Mouse (Mus musculus) CH12.LX (cell line): ENCODE results near the gene Rnd1. TPM values are rescaled to one million over a fixed set of nuclear protein-coding genes. Genes with fewer than 3 reads are reported as not detected.

Experiments
- DNase-seq: peaks from one replicate; pipeline ENCODE4 v3.0.0-alpha.2; 2013; ENCODE audit errors: extremely low read depth
- H3K27ac ChIP-seq: 2 replicates; pipeline ENCODE4 v1.5.1; 2012; ENCODE audit warnings: low read depth, mild to moderate bottlenecking, control low read depth, moderate library complexity; ENCODE audit not compliant: insufficient read depth
- H3K27me3 ChIP-seq: replicated peaks from 2 replicates; pipeline ENCODE3; 2012; ENCODE audit warnings: inconsistent platforms
- H3K36me3 ChIP-seq, 2 experiments: replicated peaks in 1 of 2; 2 replicates each; pipeline versions ENCODE3 to v1.6.1; 2012; ENCODE audit warnings: inconsistent platforms in 1 of 2, low read length in 1 of 2, mild to moderate bottlenecking in 1 of 2, mixed read lengths in 1 of 2, moderate library complexity in 1 of 2; ENCODE audit not compliant: control insufficient read depth in 1 of 2, insufficient read depth in 1 of 2
- H3K4me1 ChIP-seq, 2 experiments: 2 replicates each; pipeline ENCODE4 v1.6.1; 2012; ENCODE audit warnings: inconsistent platforms in 1 of 2, moderate library complexity in 1 of 2; ENCODE audit not compliant: insufficient read depth in 2 of 2, control insufficient read depth in 1 of 2
- H3K4me2 ChIP-seq: 2 replicates; pipeline ENCODE4 v1.6.1; 2012; ENCODE audit warnings: low read depth, mild to moderate bottlenecking, control low read depth; ENCODE audit not compliant: poor library complexity, insufficient read depth, severe bottlenecking
- H3K4me3 ChIP-seq, 3 experiments: fragments of 150-350 bp in 1 of 3; sonication (generic) in 1 of 3; replicated peaks in 1 of 3; 2 replicates each; pipeline versions ENCODE3 to v1.5.1; 2011 to 2012; ENCODE audit warnings: low read depth in 2 of 3, low read length in 2 of 3, mild to moderate bottlenecking in 2 of 3, moderate library complexity in 2 of 3, control low read depth in 1 of 3, improper control_type of control experiment in 1 of 3, inconsistent platforms in 1 of 3, mixed read lengths in 1 of 3; ENCODE audit not compliant: poor library complexity in 1 of 3
- H3K79me2 ChIP-seq: replicated peaks from 2 replicates; pipeline ENCODE4 v1.6.1; 2012; ENCODE audit warnings: mild to moderate bottlenecking, moderate library complexity; ENCODE audit not compliant: control insufficient read depth, poor library complexity, insufficient read depth, severe bottlenecking; ENCODE audit errors: extremely low read depth
- H3K9ac ChIP-seq: 2 replicates; pipeline ENCODE4 v1.6.1; 2012; ENCODE audit warnings: low read depth, mild to moderate bottlenecking, control low read depth, moderate library complexity; ENCODE audit not compliant: insufficient read depth
- H3K9me3 ChIP-seq: replicated peaks from 2 replicates; pipeline ENCODE3; 2012; ENCODE audit warnings: low read length, inconsistent platforms, mixed read lengths
- BHLHE40 ChIP-seq: IDR thresholded peaks from 2 replicates; pipeline ENCODE4 v1.6.1; 2011; ENCODE audit warnings: mild to moderate bottlenecking, low read depth, low read length, improper control_type of control experiment
- CHD1 ChIP-seq: IDR thresholded peaks from 2 replicates; pipeline ENCODE4 v1.6.1; 2012; ENCODE audit warnings: low read depth, low read length, improper control_type of control experiment, inconsistent platforms
- CHD2 ChIP-seq: IDR thresholded peaks from 2 replicates; pipeline ENCODE4 v1.6.1; 2011; ENCODE audit warnings: low read length, improper control_type of control experiment
- CTCF ChIP-seq, 2 experiments: IDR thresholded peaks in 1 of 2; conservative IDR thresholded peaks in 1 of 2; 2 replicates each; pipeline ENCODE4 v1.5.1; 2011 to 2012; ENCODE audit warnings: low read depth in 2 of 2, low read length in 2 of 2, improper control_type of control experiment in 1 of 2, inconsistent platforms in 1 of 2, mild to moderate bottlenecking in 1 of 2, moderate library complexity in 1 of 2
- E2F4 ChIP-seq: IDR thresholded peaks from 2 replicates; pipeline ENCODE4 v1.6.1; 2011; ENCODE audit warnings: low read depth, low read length, improper control_type of control experiment; ENCODE audit not compliant: insufficient replicate concordance
- ELF1 ChIP-seq: IDR thresholded peaks from 2 replicates; pipeline ENCODE4 v1.6.1; 2014; ENCODE audit warnings: low read depth, mild to moderate bottlenecking, inconsistent platforms, low read length, improper control_type of control experiment
- GABPA ChIP-seq: IDR thresholded peaks from 2 replicates; pipeline ENCODE4 v1.6.1; 2012; ENCODE audit warnings: low read depth, low read length, improper control_type of control experiment, inconsistent platforms; ENCODE audit not compliant: insufficient replicate concordance
- HCFC1 ChIP-seq: IDR thresholded peaks from 2 replicates; pipeline ENCODE4 v1.6.1; 2012; ENCODE audit warnings: low read depth, mild to moderate bottlenecking, inconsistent platforms, low read length, improper control_type of control experiment
- KAT2A ChIP-seq: IDR thresholded peaks from 2 replicates; pipeline ENCODE4 v1.6.1; 2012; ENCODE audit warnings: low read length, improper control_type of control experiment, inconsistent platforms; ENCODE audit not compliant: insufficient replicate concordance
- MAFK ChIP-seq: IDR thresholded peaks from 2 replicates; pipeline ENCODE4 v1.6.1; 2011; ENCODE audit warnings: low read length, improper control_type of control experiment; ENCODE audit not compliant: insufficient replicate concordance
- MXI1 ChIP-seq: IDR thresholded peaks from 2 replicates; pipeline ENCODE4 v1.6.1; 2011; ENCODE audit warnings: mild to moderate bottlenecking, low read depth, low read length, improper control_type of control experiment
- NELFE ChIP-seq: IDR thresholded peaks from 2 replicates; pipeline ENCODE4 v1.6.1; 2011; ENCODE audit warnings: low read depth, low read length, improper control_type of control experiment
- NRF1 ChIP-seq: IDR thresholded peaks from 2 replicates; pipeline ENCODE4 v1.6.1; 2014; ENCODE audit warnings: low read depth, mild to moderate bottlenecking, inconsistent platforms, low read length, improper control_type of control experiment, moderate library complexity
- PAX5 ChIP-seq: IDR thresholded peaks from 2 replicates; pipeline ENCODE4 v1.6.1; 2012; ENCODE audit warnings: low read length, inconsistent platforms, mixed read lengths
- POLR2AphosphoS2 ChIP-seq: IDR thresholded peaks from 2 replicates; pipeline ENCODE4 v1.6.1; 2011; ENCODE audit warnings: low read depth, low read length, improper control_type of control experiment
- RAD21 ChIP-seq: IDR thresholded peaks from 2 replicates; pipeline ENCODE4 v1.6.1; 2011; ENCODE audit warnings: low read depth, mild to moderate bottlenecking, low read length, improper control_type of control experiment, moderate library complexity
- RCOR1 ChIP-seq: conservative IDR thresholded peaks from 2 replicates; pipeline ENCODE4 v1.6.1; 2012; ENCODE audit warnings: low read depth, mild to moderate bottlenecking, inconsistent platforms, low read length, improper control_type of control experiment
- SIN3A ChIP-seq: IDR thresholded peaks from 2 replicates; pipeline ENCODE4 v1.6.1; 2012; ENCODE audit warnings: low read length, improper control_type of control experiment, inconsistent platforms
- SMC3 ChIP-seq: IDR thresholded peaks from 2 replicates; pipeline ENCODE4 v1.6.1; 2011; ENCODE audit warnings: low read depth, low read length, improper control_type of control experiment
- TBP ChIP-seq: conservative IDR thresholded peaks from 2 replicates; pipeline ENCODE4 v1.6.1; 2011; ENCODE audit warnings: low read depth, low read length, improper control_type of control experiment
- TCF12 ChIP-seq: IDR thresholded peaks from 2 replicates; pipeline ENCODE4 v1.6.1; 2014; ENCODE audit warnings: low read depth, mild to moderate bottlenecking, inconsistent platforms, low read length, improper control_type of control experiment
- UBTF ChIP-seq: IDR thresholded peaks from 2 replicates; pipeline ENCODE4 v1.6.1; 2012; ENCODE audit warnings: low read depth, mild to moderate bottlenecking, inconsistent platforms, low read length, improper control_type of control experiment, moderate library complexity
- USF1 ChIP-seq: IDR thresholded peaks from 2 replicates; pipeline ENCODE4 v1.6.1; 2014; ENCODE audit warnings: low read depth, mild to moderate bottlenecking, inconsistent platforms, low read length, improper control_type of control experiment
- ZC3H11A ChIP-seq: IDR thresholded peaks from 2 replicates; pipeline ENCODE4 v1.6.1; 2012; ENCODE audit warnings: low read depth, mild to moderate bottlenecking, inconsistent platforms, low read length, improper control_type of control experiment
- ZKSCAN1 ChIP-seq: IDR thresholded peaks from 2 replicates; pipeline ENCODE4 v1.6.1; 2012; ENCODE audit warnings: low read depth, inconsistent platforms, low read length, improper control_type of control experiment, borderline replicate concordance
- ZNF384 ChIP-seq: IDR thresholded peaks from 2 replicates; pipeline ENCODE4 v1.6.1; 2012; ENCODE audit warnings: low read depth, low read length, improper control_type of control experiment, inconsistent platforms
- dilution Hi-C: fragments of 300-500 bp; cut with MboI; formaldehyde crosslinking; loops from 2 replicates; pipeline ENCODE4 v1.14.3; 2020; ENCODE audit warnings: low sequenced_read_pairs; ENCODE audit not compliant: extremely low pct_unique_long_range_greater_than_20kb, extremely low pct_ligation_motif_present
- in situ Hi-C: fragments of 300-500 bp; cut with MboI; formaldehyde crosslinking; loops from 3 replicates; pipeline ENCODE4 v1.14.3; 2019; ENCODE audit warnings: low sequenced_read_pairs, low pct_ligation_motif_present, low pct_unique_long_range_greater_than_20kb, mixed read lengths
- polyA plus RNA-seq: library from polyadenylated mRNA; unstranded; fragments of >175 nt; gene quantifications from 2 replicates; pipeline ENCODE4 v1.2.1, GENCODE M21; 2012; ENCODE audit warnings: low read depth; ENCODE audit not compliant: insufficient read length
- total RNA-seq, 2 experiments: library from RNA; depleted of rRNA; stranded (reverse); fragments of 300-350 nt in 1 of 2; fragments of >200 nt in 1 of 2; gene quantifications; 2 replicates each; pipeline ENCODE4 v1.2.3; 2012 to 2014

Gene Rnd1
- total and polyA plus RNA-seq, 3 experiments: 6.0 to 9.4 (median 6.3) TPM

DNA sequence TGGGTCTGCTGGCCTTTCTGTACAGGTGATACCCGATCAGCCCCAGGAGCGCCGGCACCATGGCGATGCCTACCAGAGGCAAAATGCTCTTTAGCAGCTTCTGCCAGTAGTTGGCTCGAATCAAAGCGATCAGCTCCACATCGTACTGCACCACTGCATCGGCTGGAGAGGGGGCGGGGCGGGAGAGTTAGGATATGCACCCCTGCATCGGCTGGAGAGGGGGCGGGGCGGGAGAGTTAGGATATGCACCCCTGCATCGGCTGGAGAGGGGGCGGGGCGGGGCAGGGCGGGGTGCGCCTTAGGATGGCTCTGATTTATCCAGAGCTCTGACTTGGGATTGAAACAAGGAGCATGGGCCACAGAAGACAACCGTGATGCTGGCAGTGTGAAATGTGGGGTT, 47.2 kb upstream of the Rnd1 start:
- Histone ChIP-seq H3K27me3 (no peaks in the 10 kb centered on the region), H3K9me3 (no peaks in the 10 kb centered on the region), H3K4me2 (no peak overlapping the region), H3K4me1 (peaks cover 3 to 4% of the 10 kb centered on the region in 2 experiments; a peak in 2 of 4 replicates), H3K9ac (no peak overlapping the region), H3K4me3 (no peak overlapping the region), H3K36me3 (peaks cover 0 to 8% of the 10 kb centered on the region in 2 experiments), H3K79me2 (no peaks in the 10 kb centered on the region), H3K27ac (no peak overlapping the region)
- in situ Hi-C loops: loop anchor here (5.0 kb wide), 1 partner anchor 78 kb away; no protein-coding TSS in a partner anchor
- TF ChIP-seq MAFK (no peak), UBTF (no peak), PAX5 (no peak), ZNF384 (no peak), ZKSCAN1 (no peak), GABPA (no peak), SIN3A (no peak), MXI1 (no peak), RCOR1 (no peak), CTCF (conservative IDR thresholded peaks at IDR 0.05 in 1 of 2, IDR thresholded peaks at IDR 0.05 in 1 of 2; ENCODE audit: low read depth in 2 of 2, low read length in 2 of 2) (no peak), HCFC1 (no peak), POLR2AphosphoS2 (no peak), CHD2 (no peak), BHLHE40 (no peak), KAT2A (no peak), TBP (no peak)
- dilution Hi-C loops: no loop called here
- DNase-seq: no peak

DNA sequence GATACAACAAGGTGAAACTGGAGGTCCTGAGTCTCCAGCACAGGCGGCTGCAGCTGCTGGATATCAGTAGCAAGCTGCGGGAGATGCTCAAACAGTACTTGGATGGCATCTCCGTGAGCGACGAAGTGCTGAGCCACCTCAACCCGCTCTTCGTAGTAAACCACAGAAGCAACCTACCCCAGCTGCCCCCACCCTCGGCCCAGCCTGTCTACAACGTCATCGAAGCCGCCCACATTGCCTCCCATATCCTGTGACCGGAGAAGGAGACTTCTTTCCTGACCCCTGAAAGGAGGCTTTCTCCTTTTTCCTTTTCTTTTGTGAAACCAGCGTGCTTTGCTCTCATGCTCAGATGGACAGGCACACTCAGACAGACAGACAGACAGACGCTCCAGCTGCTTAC, 45.6 kb upstream of the Rnd1 start:
- H3K4me2 ChIP-seq: no peak overlapping the region
- dilution Hi-C loops (no loop called here), in situ Hi-C loops (loop anchor here (5.0 kb wide), 1 partner anchor 79 kb away; no protein-coding TSS in a partner anchor)

More for the DNA sequence above, 45.6 kb upstream of the Rnd1 start:
- no peaks in the 10 kb centered on the region for H3K9me3 ChIP-seq
- no peaks in the 10 kb centered on the region for H3K79me2 ChIP-seq
- DNase-seq: no peak
- H3K9ac ChIP-seq: no peak overlapping the region
- TF ChIP-seq GABPA (no peak), SMC3 (no peak), NELFE (no peak), ZC3H11A (no peak), USF1 (no peak), RAD21 (no peak), ELF1 (no peak), CHD1 (no peak), RCOR1 (no peak), MAFK (no peak), NRF1 (no peak), CHD2 (no peak), BHLHE40 (no peak), POLR2AphosphoS2 (no peak), TCF12 (no peak), E2F4 (no peak)
- no peaks in the 10 kb centered on the region for H3K4me1 ChIP-seq
- H3K36me3 ChIP-seq: peaks cover 0 to 8% of the 10 kb centered on the region in 2 experiments
- H3K27me3 ChIP-seq: no peaks in the 10 kb centered on the region
- no peak overlapping the region for H3K27ac ChIP-seq
- no peak overlapping the region for H3K4me3 ChIP-seq
